Mouse (Mus musculus) thymus, adult 2 months (tissue): ENCODE measurements around the gene Ecpas.

Experiments
- CTCF ChIP-seq: fragments of 200-500 bp; IDR thresholded peaks from 2 replicates; pipeline ENCODE4 v1.5.1; 2012; ENCODE audit warnings: mild to moderate bottlenecking, control low read depth, low read length, moderate library complexity, borderline replicate concordance; ENCODE audit not compliant: control insufficient read depth, poor library complexity, insufficient read depth; ENCODE audit errors: extremely low read depth
- POLR2A ChIP-seq: fragments of 200-500 bp; IDR thresholded peaks from 2 replicates; pipeline ENCODE4 v1.6.1; 2012; ENCODE audit warnings: mild to moderate bottlenecking, low read length, control low read depth, moderate library complexity; ENCODE audit not compliant: control insufficient read depth, poor library complexity, insufficient read depth; ENCODE audit errors: extremely low read depth

DNA sequence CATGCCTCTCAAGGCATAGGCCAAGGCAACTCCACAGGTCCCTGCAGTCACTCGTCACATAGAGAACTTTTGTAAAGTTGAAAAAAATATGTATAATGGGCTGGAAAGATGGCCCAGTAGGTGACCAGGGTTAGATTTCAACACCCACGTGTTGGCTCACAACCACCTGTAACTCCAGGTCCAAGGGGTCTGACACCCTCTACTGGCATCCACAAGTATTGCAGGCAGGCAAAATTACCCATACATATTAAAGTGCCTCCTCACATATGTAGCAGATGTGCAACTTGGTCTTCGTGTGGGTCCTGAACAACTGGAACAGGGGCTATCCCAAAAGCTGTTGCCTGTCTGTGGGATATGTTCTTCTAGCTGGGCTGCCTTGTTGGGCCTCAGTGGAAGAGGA is 15.1 kb upstream of the Ecpas start:
- TF ChIP-seq CTCF (no peak), POLR2A (no peak)
